Mouse (Mus musculus) cortical plate, adult 2 months (tissue): ENCODE data around the gene Otx2.

ENCODE experiments used
- CTCF ChIP-seq: fragments of 200-500 bp; IDR thresholded peaks from 2 replicates; pipeline ENCODE4 v1.5.1; 2011; ENCODE audit warnings: mild to moderate bottlenecking, control low read depth, low read length; ENCODE audit not compliant: insufficient read depth; ENCODE audit errors: extremely low read depth
- POLR2A ChIP-seq: fragments of 200-500 bp; IDR thresholded peaks from 2 replicates; pipeline ENCODE4 v1.6.1; 2011; ENCODE audit warnings: mild to moderate bottlenecking, low read length, control low read depth; ENCODE audit not compliant: insufficient read depth; ENCODE audit errors: extremely low read depth

- TF ChIP-seq CTCF (no peak), POLR2A (no peak)
Measured at GRCm38 (mm10) chr14:48653676-48654510, 19.7 kb downstream of the Otx2 start.
